Mouse (Mus musculus): ENCODE results near the gene Inpp5k. TPM values are rescaled to one million over a fixed set of nuclear protein-coding genes. Genes with fewer than 3 reads are reported as not detected.
"Not testable (repeated sequence)": the region's sequence is repeated elsewhere in the genome, so short reads cannot be mapped to it uniquely, and the experiment has no call there.

Inpp5k gene
- polyA plus RNA-seq, 1 experiment from 2014 or later = 53.0 TPM

DNA sequence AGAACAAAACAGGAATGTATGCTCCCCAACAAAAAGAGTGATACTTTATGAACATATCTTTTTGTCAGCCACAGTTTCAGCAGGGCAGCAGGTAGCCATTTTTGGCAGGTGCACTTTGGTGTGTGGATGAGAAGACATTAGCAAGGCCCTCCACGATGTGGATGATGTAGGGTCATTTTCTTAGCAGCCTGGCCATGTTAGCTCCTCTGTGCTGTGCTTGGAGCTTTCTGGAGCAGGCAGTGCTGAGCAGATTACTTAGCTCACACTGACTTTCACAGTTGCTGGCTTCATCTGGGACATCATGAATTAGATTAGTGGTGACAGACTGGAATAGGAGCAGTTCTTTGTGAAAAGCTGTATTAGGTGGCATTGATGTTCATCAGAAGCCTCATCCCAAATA lies 59.2 kb downstream of the Inpp5k start:
- H3K36me3 ChIP-seq (ENCODE audit: control insufficient read depth, insufficient read depth, low read length) = peaks cover 36% of the 10 kb centered on the region
- H3K9me3 ChIP-seq (ENCODE audit: control insufficient read depth, low read length) = no peaks in the 10 kb centered on the region
- no peak overlapping the region for H3K27ac ChIP-seq (replicated peaks; ENCODE audit: low read depth, low read length)
- no peak for ATAC-seq (ENCODE audit: low FRiP score, low TSS enrichment)
- H3K9ac ChIP-seq (replicated peaks; ENCODE audit: low read length) = no peak overlapping the region
- H3K4me3 ChIP-seq (replicated peaks; ENCODE audit: low read depth, low read length) = no peak overlapping the region
- H3K4me1 ChIP-seq (ENCODE audit: control insufficient read depth, insufficient read depth, low read length) = no peaks in the 10 kb centered on the region
- no peak overlapping the region for H3K4me2 ChIP-seq (ENCODE audit: low read length)
- no peaks in the 10 kb centered on the region for H3K27me3 ChIP-seq (ENCODE audit: control insufficient read depth, insufficient read depth, low read length)
- no peak for DNase-seq
- WGBS = 91% methylated on average over 1 of the region's 1 CpGs

DNA sequence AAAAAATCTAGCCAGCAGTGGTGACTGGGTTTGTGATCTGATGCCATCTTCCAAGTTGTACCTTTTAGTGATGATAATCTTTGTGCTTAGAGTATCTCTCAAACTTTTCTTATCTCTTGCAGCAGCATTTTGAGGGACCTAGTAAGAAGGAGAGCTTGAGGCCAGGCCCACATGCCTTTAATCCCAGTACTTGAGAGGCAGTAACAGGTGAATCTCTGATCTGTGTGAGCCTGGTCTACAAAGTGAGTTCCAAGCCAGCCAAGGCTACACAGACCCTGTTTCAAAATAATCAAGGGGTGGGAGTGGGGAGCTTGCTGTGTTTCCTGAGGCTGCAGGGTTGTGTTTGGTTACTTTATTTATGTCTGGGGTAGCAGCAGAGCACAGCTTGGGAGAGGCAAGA lies 60.3 kb downstream of the Inpp5k start:
- no peak overlapping the region for H3K9ac ChIP-seq (replicated peaks; ENCODE audit: low read length)
- no peak overlapping the region for H3K27ac ChIP-seq (replicated peaks; ENCODE audit: low read depth, low read length)
- no peak for DNase-seq
- no peak for ATAC-seq (ENCODE audit: low FRiP score, low TSS enrichment)
- H3K36me3 ChIP-seq (ENCODE audit: control insufficient read depth, insufficient read depth, low read length) = peaks cover 42% of the 10 kb centered on the region
- no peak overlapping the region for H3K4me2 ChIP-seq (ENCODE audit: low read length)
- no peaks in the 10 kb centered on the region for H3K27me3 ChIP-seq (ENCODE audit: control insufficient read depth, insufficient read depth, low read length)
- H3K4me1 ChIP-seq (ENCODE audit: control insufficient read depth, insufficient read depth, low read length) = no peaks in the 10 kb centered on the region
- no peak overlapping the region for H3K4me3 ChIP-seq (replicated peaks; ENCODE audit: low read depth, low read length)
- no peaks in the 10 kb centered on the region for H3K9me3 ChIP-seq (ENCODE audit: control insufficient read depth, low read length)

DNA sequence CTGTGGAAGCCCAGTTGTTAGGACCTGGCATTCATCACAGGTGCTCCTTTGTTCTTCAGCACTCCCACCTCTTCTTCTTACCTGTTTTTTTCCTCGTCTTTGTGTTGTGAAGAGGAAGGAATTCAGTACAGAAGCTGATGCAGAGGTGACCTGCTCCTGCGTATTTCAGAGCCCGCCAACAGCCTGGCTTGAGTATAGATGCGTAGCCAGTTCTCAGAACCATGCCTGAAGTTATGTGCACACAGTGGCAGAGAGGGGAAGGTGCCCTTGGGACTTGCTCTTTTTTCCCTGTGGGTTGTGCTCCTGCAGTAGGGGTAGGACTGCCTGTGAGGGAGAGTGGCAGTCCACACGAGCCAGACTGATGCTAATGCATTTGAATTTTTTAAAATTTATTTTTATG lies 62.8 kb downstream of the Inpp5k start:
- H3K36me3 ChIP-seq (ENCODE audit: control insufficient read depth, insufficient read depth, low read length) = peaks cover 66% of the 10 kb centered on the region
- H3K4me2 ChIP-seq (ENCODE audit: low read length) = no peak overlapping the region
- DNase-seq (no peak), ATAC-seq (ENCODE audit: low FRiP score, low TSS enrichment) (no peak)
- WGBS = 95% methylated on average over 5 of the region's 5 CpGs
- H3K27me3 ChIP-seq (ENCODE audit: control insufficient read depth, insufficient read depth, low read length) = no peaks in the 10 kb centered on the region
- no peak overlapping the region for H3K27ac ChIP-seq (replicated peaks; ENCODE audit: low read depth, low read length)
- no peak overlapping the region for H3K4me3 ChIP-seq (replicated peaks; ENCODE audit: low read depth, low read length)
- no peaks in the 10 kb centered on the region for H3K4me1 ChIP-seq (ENCODE audit: control insufficient read depth, insufficient read depth, low read length)
- H3K9me3 ChIP-seq (ENCODE audit: control insufficient read depth, low read length) = no peaks in the 10 kb centered on the region
- H3K9ac ChIP-seq (replicated peaks; ENCODE audit: low read length) = no peak overlapping the region

DNA sequence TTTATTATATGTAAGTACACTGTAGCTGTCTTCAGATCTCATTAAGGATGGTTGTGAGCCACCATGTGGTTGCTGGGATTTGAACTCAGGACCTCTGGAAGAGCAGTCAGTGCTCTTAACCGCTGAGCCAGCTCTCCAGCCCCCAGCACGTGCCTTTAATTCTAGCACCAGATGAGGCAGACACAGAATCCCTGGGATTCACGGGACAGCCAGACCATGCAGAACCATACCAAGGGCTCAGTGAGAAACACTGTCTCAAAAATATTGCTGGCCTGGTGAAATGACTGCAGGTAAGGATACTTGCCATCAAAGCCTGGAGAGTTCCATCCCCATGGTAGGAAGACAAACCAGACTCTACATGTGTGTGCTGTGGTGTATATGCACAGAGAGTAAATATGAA lies 66.7 kb downstream of the Inpp5k start:
- not testable (repeated sequence) for H3K9ac ChIP-seq (replicated peaks; ENCODE audit: low read length); ATAC-seq (ENCODE audit: low FRiP score, low TSS enrichment); H3K9me3 ChIP-seq (ENCODE audit: control insufficient read depth, low read length); DNase-seq; H3K4me2 ChIP-seq (ENCODE audit: low read length); H3K4me1 ChIP-seq (ENCODE audit: control insufficient read depth, insufficient read depth, low read length); H3K4me3 ChIP-seq (replicated peaks; ENCODE audit: low read depth, low read length); H3K27me3 ChIP-seq (ENCODE audit: control insufficient read depth, insufficient read depth, low read length); H3K27ac ChIP-seq (replicated peaks; ENCODE audit: low read depth, low read length)
- peaks cover 81% of the 10 kb centered on the region for H3K36me3 ChIP-seq (ENCODE audit: control insufficient read depth, insufficient read depth, low read length)
- 96% methylated on average over 3 of the region's 3 CpGs for WGBS

Other genes starting within 250 kb of the Inpp5k start
- 2.7 and 38.5 TPM in 2 replicates for gene Serpinf1, start 208.3 kb upstream of the Inpp5k start, polyA plus RNA-seq (2014; fragmentation: Nextera tagmentation; extraction: Ambion mirVana)
- gene Serpinf2, start 191.4 kb upstream of the Inpp5k start, polyA plus RNA-seq (2014; fragmentation: Nextera tagmentation; extraction: Ambion mirVana) = not detected in 2 replicates
- gene Wdr81, start 176.3 kb upstream of the Inpp5k start, polyA plus RNA-seq (2014; fragmentation: Nextera tagmentation; extraction: Ambion mirVana) = 5.7 and 7.4 TPM in 2 replicates
- gene Tlcd2, start 169.3 kb upstream of the Inpp5k start, polyA plus RNA-seq (2014; fragmentation: Nextera tagmentation; extraction: Ambion mirVana) = 1.1 and 2.5 TPM in 2 replicates
- gene Prpf8, start 144.2 kb upstream of the Inpp5k start, polyA plus RNA-seq (2014; fragmentation: Nextera tagmentation; extraction: Ambion mirVana) = 59.9 and 89.5 TPM in 2 replicates
- 1.0 and 1.6 TPM in 2 replicates for gene Rilp, start 120.9 kb upstream of the Inpp5k start, polyA plus RNA-seq (2014; fragmentation: Nextera tagmentation; extraction: Ambion mirVana)
- 2.0 and 3.6 TPM in 2 replicates for gene Scarf1, start 117.4 kb upstream of the Inpp5k start, polyA plus RNA-seq (2014; fragmentation: Nextera tagmentation; extraction: Ambion mirVana)
- gene Slc43a2, start 99.3 kb upstream of the Inpp5k start, polyA plus RNA-seq (2014; fragmentation: Nextera tagmentation; extraction: Ambion mirVana) = 15.7 and 18.3 TPM in 2 replicates
- 115 and 120 TPM in 2 replicates for gene Pitpna, start 42.9 kb upstream of the Inpp5k start, polyA plus RNA-seq (2014; fragmentation: Nextera tagmentation; extraction: Ambion mirVana)
- gene Myo1c, start 19.5 kb downstream of the Inpp5k start, polyA plus RNA-seq (2014; fragmentation: Nextera tagmentation; extraction: Ambion mirVana) = 4.2 and 5.2 TPM in 2 replicates
- 83.7 and 114 TPM in 2 replicates for gene Crk, start 48.3 kb downstream of the Inpp5k start, polyA plus RNA-seq (2014; fragmentation: Nextera tagmentation; extraction: Ambion mirVana)
- gene Ywhae, start 101.9 kb downstream of the Inpp5k start, polyA plus RNA-seq (2014; fragmentation: Nextera tagmentation; extraction: Ambion mirVana) = 1,339 and 1,573 TPM in 2 replicates
- 3.5 and 5.3 TPM in 2 replicates for gene Doc2b, start 165.1 kb downstream of the Inpp5k start, polyA plus RNA-seq (2014; fragmentation: Nextera tagmentation; extraction: Ambion mirVana)